Mouse (Mus musculus) olfactory bulb, adult 2 months (tissue): Measurements from ENCODE around the gene Igfals. TPM values are rescaled to one million over a fixed set of nuclear protein-coding genes. Genes with fewer than 3 reads are reported as not detected.

ENCODE experiments used
- H3K27ac ChIP-seq: fragments of 200-500 bp; 2 replicates; pipeline ENCODE4 v1.5.1; 2012; ENCODE audit warnings: low read depth, low read length; ENCODE audit not compliant: insufficient read depth
- H3K4me1 ChIP-seq: fragments of 200-500 bp; 2 replicates; pipeline ENCODE4 v1.6.1; 2012; ENCODE audit warnings: low read length; ENCODE audit not compliant: control insufficient read depth, insufficient read depth
- H3K4me3 ChIP-seq: fragments of 200-500 bp; 2 replicates; pipeline ENCODE4 v1.5.1; 2012; ENCODE audit warnings: mild to moderate bottlenecking, low read depth, low read length, moderate library complexity; ENCODE audit not compliant: insufficient read depth
- CTCF ChIP-seq: fragments of 200-500 bp; IDR thresholded peaks from 2 replicates; pipeline ENCODE4 v1.5.1; 2012; ENCODE audit warnings: low read depth, mild to moderate bottlenecking, low read length, moderate library complexity; ENCODE audit not compliant: insufficient read depth
- POLR2A ChIP-seq: fragments of 200-500 bp; IDR thresholded peaks from 2 replicates; pipeline ENCODE4 v1.6.1; 2012; ENCODE audit warnings: mild to moderate bottlenecking, low read depth, low read length, moderate library complexity; ENCODE audit not compliant: insufficient read depth
- WGBS: fragments of 180-500 bp; shearing (Covaris S2); methylation state at CpG from one replicate; pipeline ENCODE4 v1.1.7; 2018; 5-methylcytosine and 5-hydroxymethylcytosine counted together
- polyA plus RNA-seq: library from polyadenylated mRNA; stranded (reverse); fragments of >200 nt; gene quantifications from 2 replicates; pipeline ENCODE4 v1.2.4, GENCODE M21; 2012; ENCODE audit warnings: low replicate concordance; ENCODE audit not compliant: missing spikeins, insufficient read depth, insufficient read length

Gene Igfals
- not detected in 2 replicates for polyA plus RNA-seq

DNA sequence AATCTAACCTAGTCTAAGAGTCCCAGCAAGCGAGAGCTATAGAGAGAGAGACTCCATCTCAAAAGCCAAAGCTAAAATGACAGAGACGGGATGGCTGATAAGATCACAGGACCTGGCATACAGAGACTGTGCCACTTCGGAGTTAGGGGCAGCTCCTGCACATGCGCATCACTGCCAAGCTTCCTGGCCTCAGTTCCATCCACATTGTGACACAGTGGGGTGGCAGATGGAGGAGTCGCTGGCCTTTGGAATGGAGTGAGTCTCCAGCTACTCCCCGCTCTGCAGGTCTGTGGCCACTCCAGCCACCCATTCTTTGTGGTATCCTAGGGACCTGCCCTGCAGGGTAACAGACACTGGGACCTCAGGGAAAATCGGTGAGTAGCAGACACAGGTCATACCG is at the start of gene Igfals:
Gene Igfals, plus strand, starts transcription at position 222 of the 400 bp plus-strand sequence.
- 90% methylated on average over 8 of the region's 8 CpGs for WGBS
- Histone ChIP-seq H3K4me3 (no peak within 1 kb of the TSS), H3K4me1 (peaks cover 7% of the 10 kb centered on the region), H3K27ac (no peak within 1 kb of the TSS)
- TF ChIP-seq CTCF (no peak), POLR2A (no peak)

DNA sequence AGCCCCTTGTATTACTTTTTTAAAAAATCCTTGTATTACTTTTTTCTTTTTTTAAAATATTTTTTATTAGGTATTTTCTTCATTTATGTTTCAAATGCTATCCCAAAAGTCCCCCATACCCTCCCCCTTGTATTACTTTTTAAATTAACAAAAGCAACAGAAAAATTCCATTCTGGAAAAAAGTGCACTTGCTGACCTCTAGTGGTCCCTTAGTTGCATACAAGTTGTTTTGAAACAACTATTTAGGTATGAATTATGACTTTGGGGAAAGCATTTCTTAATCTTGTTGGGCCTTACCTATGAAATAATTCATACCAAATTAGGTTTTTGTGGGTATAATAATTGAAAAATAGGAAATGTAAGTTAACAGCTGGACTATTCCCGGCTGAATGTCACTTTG is 48.3 kb upstream of the Igfals start:
- H3K4me3 ChIP-seq, result no peak overlapping the region
- WGBS, result 44% methylated on average over 1 of the region's 1 CpGs
- no peak overlapping the region for H3K27ac ChIP-seq
- no peaks in the 10 kb centered on the region for H3K4me1 ChIP-seq
- TF ChIP-seq POLR2A (no peak), CTCF (no peak)

DNA sequence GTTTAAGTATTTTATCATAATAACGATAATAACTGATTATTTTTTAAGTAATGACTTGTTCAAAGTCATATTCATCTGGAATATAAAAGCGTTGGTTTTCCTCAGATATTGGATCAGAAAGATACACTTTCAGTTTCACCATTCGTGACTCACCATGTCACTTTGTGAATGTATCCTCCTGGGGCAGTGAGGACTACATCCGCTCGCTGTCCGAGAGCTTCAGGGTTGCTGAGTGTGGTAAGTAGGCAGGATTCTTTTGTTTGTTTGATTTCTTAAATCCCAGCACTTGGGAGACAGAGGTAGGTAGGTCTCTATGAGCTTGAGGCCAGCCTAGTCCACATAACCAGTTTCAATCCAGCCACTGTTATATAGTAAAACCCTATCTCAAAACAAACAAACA is 47.6 kb upstream of the Igfals start:
- 55% methylated on average over 6 of the region's 6 CpGs for WGBS
- H3K4me3 ChIP-seq, result no peak overlapping the region
- TF ChIP-seq CTCF (no peak), POLR2A (no peak)
- H3K4me1 ChIP-seq, result no peaks in the 10 kb centered on the region
- no peak overlapping the region for H3K27ac ChIP-seq

DNA sequence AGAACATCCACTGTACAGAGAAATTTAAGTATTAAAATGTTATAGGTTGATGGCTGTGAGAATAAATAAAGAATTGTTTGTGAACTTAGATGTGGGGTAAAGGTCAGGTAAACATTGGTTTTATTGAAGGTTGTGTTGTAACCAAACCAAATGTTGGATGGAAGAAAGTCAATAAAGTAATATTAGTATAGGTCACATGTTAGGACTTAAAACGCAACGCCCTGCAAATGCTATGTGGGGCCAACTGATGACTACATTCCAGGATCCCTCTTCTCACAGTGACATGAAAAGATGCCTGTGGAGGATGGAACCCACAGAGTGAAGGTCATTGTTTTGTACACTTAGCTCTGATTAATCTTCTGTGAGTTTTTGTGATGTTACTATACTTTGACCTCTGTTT is 46.3 kb upstream of the Igfals start:
- Histone ChIP-seq H3K4me3 (no peak overlapping the region), H3K27ac (no peak overlapping the region), H3K4me1 (no peaks in the 10 kb centered on the region)
- TF ChIP-seq CTCF (no peak), POLR2A (no peak)
- WGBS, result 72% methylated on average over 2 of the region's 2 CpGs

DNA sequence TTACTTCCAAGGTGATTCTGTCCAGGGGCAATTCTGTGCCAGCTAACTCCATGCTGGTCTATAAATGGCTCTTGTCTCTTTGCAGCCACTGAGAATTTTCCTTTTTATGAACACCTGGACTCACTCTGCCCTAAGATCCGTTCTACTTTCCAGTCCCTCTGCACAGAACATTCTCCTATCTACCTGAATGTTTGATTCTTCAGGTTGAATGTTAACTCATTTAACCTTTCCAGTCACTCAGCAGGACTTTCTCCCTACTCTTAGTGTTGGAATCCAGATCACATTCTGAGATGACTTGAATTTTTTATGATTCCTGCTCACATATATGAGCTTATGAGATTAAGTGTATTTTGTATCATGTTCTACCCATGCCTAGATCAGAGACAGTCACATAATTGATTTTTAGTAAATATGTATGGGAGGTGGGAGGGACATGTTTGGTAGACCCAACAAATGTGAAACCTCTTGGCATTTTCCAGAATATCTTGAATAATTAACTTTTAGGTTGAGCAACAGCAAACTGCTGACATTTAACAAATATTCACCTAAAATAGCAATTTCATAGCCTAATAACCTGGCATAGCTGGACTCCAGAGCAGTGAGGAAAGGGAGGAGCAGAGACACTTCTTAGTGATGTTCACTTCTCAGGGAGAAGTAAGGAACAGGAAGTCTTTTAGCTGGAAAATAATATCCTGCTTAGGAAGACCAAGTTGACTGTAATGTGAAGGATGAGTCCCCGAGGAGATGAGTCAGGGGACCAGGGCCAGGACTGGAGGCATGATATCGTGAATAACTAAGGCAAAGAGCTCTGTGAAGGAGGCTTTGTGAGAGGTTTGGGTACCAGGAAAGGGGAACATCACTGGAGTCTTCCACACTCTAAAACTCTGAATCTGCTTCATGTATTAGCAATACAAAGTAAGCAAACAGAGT is 44.2 kb upstream of the Igfals start:
- 51% methylated on average over 3 of the region's 3 CpGs for WGBS

DNA sequence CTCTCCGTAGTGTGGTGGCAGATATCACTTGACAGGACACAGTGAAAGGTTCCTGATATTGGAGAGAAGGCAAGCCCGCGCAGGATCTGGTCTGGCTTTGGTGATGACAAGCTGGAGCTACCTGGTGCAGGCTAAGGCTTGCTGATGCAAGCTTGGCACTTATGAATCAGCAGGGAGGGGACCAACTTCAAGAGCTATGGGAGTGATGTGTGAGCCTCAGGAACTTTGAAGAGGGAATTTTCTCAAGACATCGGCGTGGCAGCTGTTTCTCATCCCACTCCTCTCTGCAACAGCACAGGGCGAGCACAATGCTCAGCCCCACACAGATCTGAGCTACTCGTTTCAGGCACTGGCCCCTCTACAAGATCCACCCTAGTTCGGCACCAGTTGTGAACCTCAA is 26.0 kb upstream of the Igfals start, which contains the start of gene Hagh:
Gene Hagh, plus strand, starts transcription at position 302 of the 400 bp plus-strand sequence.
- 71% methylated on average over 8 of the region's 8 CpGs for WGBS
- H3K27ac ChIP-seq, result no peak within 1 kb of the TSS
- no peaks in the 10 kb centered on the region; the same call in 1 of the 2 replicates for H3K4me1 ChIP-seq
- TF ChIP-seq CTCF, result no peak
- no peak for TF ChIP-seq POLR2A
- no peak within 1 kb of the TSS for H3K4me3 ChIP-seq

More for the DNA sequence above, 44.2 kb upstream of the Igfals start:
- Histone ChIP-seq H3K27ac (no peak overlapping the region), H3K4me3 (no peak overlapping the region), H3K4me1 (no peaks in the 10 kb centered on the region)
- no peak for TF ChIP-seq CTCF

DNA sequence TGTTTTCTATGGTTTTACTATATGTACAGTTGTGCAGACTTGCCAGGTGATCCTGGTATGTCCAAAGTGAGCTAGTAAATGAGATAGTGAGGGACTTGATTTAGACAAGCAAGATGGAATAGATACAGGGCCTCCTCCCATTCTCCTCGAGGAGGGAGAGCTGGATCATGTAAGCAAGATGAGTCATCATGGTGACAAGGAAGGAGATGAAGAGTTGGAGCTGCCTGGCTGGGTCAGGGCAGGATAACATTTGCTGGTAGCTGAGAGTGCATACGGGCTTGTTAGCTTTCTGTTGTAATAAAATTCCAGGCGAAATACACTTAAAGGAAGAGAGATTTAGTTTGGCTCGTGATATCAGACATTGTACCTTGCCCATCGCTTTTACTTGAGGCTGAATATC is 25.5 kb upstream of the Igfals start:
- no peaks in the 10 kb centered on the region; the same call in 1 of the 2 replicates for H3K4me1 ChIP-seq
- TF ChIP-seq POLR2A (no peak), CTCF (no peak)
- no peak overlapping the region for H3K4me3 ChIP-seq
- no peak overlapping the region for H3K27ac ChIP-seq
- WGBS, result 63% methylated on average over 5 of the region's 5 CpGs

DNA sequence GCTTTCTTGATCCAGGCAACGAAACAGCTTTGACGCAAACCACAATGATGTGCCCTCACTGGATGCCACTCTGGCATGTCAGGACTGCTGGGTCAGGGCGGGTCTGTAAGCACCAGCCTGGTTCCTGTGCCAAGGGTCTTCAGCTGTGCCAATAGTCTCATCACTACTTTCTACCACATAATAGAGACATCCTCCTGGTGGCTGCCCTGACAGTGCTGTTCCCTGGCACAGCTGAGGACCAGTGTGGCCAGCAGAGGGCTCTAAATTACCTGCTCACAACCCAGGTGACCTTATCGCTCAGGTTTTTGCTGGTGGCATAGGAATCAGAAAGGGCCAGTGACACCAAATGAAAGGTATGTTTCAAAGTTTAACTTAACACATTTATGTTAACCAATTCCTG is 24.7 kb upstream of the Igfals start:
- no peak for TF ChIP-seq POLR2A

DNA sequence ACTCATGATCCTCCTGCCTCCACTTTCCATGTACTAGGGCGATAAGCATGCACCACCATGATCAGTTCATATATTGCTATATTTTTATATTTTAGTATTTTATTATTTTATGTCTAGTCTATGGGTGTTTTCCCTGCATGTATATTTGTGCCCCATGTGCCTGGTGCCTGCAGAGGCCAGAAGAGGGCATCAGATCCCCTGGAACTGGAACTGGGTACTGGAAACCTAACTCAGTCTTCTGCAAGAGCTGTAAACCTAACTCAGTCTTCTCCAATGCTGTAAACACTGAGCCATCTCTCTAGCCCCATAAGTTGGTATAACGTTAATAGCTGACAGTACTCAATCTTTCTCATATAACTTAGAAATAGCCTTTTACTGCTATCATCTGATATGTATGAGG is 23.2 kb upstream of the Igfals start:
- TF ChIP-seq CTCF (no peak), POLR2A (no peak)
- Histone ChIP-seq H3K4me1 (no peaks in the 10 kb centered on the region; the same call in 1 of the 2 replicates), H3K4me3 (no peak overlapping the region), H3K27ac (no peak overlapping the region)
- 65% methylated on average over 2 of the region's 2 CpGs for WGBS

More for the DNA sequence above, 24.7 kb upstream of the Igfals start:
- Histone ChIP-seq H3K27ac (no peak overlapping the region), H3K4me1 (no peaks in the 10 kb centered on the region; the same call in 1 of the 2 replicates), H3K4me3 (no peak overlapping the region)
- WGBS, result 57% methylated on average over 4 of the region's 4 CpGs
